Mouse (Mus musculus): Measurements from ENCODE around the gene Myom1. TPM values are rescaled to one million over a fixed set of nuclear protein-coding genes. Genes with fewer than 3 reads are reported as not detected.

The Myom1 gene
- polyA plus RNA-seq, 1 experiment, result 1.5 TPM

- no peaks in the 10 kb centered on the region; the same call in 1 of the 2 replicates for H3K4me1 ChIP-seq (ENCODE audit: control insufficient read depth, insufficient read depth, insufficient read length)
- no peak overlapping the region for H3K27ac ChIP-seq (ENCODE audit: insufficient read depth, low read length)
- no peaks in the 10 kb centered on the region for H3K27me3 ChIP-seq (ENCODE audit: control insufficient read depth, insufficient read depth, low read length)
- WGBS, result 92% methylated on average over 6 of the region's 6 CpGs
- TF ChIP-seq POLR2A (IDR thresholded peaks at IDR 0.05; ENCODE audit: low read depth, low read length), result no peak
- TF ChIP-seq CTCF (IDR thresholded peaks at IDR 0.05; ENCODE audit: extremely low read depth, insufficient read depth, insufficient read length, insufficient replicate concordance), result no peak
- DNase-seq (ENCODE audit: low read depth in 1 of 2, low spot score in 2 of 2), result no peak
- no peaks in the 10 kb centered on the region for H3K36me3 ChIP-seq (ENCODE audit: control insufficient read depth, insufficient read depth, low read length)
- no peak overlapping the region for H3K4me3 ChIP-seq (ENCODE audit: extremely low read depth, insufficient read depth, insufficient read length)
Observed at GRCm38 (mm10) chr17:71013105-71013504, 10.7 kb downstream of the Myom1 start.

GRCm38 (mm10) chr17:71014911-71015310 is 12.5 kb downstream of the Myom1 start:
- Histone ChIP-seq H3K4me3 (ENCODE audit: extremely low read depth, insufficient read depth, insufficient read length) (no peak overlapping the region), H3K27me3 (ENCODE audit: control insufficient read depth, insufficient read depth, low read length) (no peaks in the 10 kb centered on the region), H3K4me1 (ENCODE audit: control insufficient read depth, insufficient read depth, insufficient read length) (no peaks in the 10 kb centered on the region; the same call in 1 of the 2 replicates), H3K27ac (ENCODE audit: insufficient read depth, low read length) (no peak overlapping the region), H3K36me3 (ENCODE audit: control insufficient read depth, insufficient read depth, low read length) (no peaks in the 10 kb centered on the region)
- WGBS, result 42% methylated on average over 5 of the region's 5 CpGs
- TF ChIP-seq CTCF (IDR thresholded peaks at IDR 0.05; ENCODE audit: extremely low read depth, insufficient read depth, insufficient read length, insufficient replicate concordance), result no peak
- no peak for TF ChIP-seq POLR2A (IDR thresholded peaks at IDR 0.05; ENCODE audit: low read depth, low read length)
- no peak for DNase-seq (ENCODE audit: low read depth in 1 of 2, low spot score in 2 of 2)

GRCm38 (mm10) chr17:71017457-71017998 is 15.1 kb downstream of the Myom1 start:
- Histone ChIP-seq H3K4me3 (ENCODE audit: extremely low read depth, insufficient read depth, insufficient read length) (no peak overlapping the region), H3K27me3 (ENCODE audit: control insufficient read depth, insufficient read depth, low read length) (no peaks in the 10 kb centered on the region), H3K36me3 (ENCODE audit: control insufficient read depth, insufficient read depth, low read length) (no peaks in the 10 kb centered on the region), H3K27ac (ENCODE audit: insufficient read depth, low read length) (no peak overlapping the region), H3K4me1 (ENCODE audit: control insufficient read depth, insufficient read depth, insufficient read length) (no peaks in the 10 kb centered on the region; the same call in 1 of the 2 replicates)
- 94% methylated on average over 4 of the region's 4 CpGs for WGBS
- DNase-seq (ENCODE audit: low read depth in 1 of 2, low spot score in 2 of 2), result no peak
- no peak for TF ChIP-seq CTCF (IDR thresholded peaks at IDR 0.05; ENCODE audit: extremely low read depth, insufficient read depth, insufficient read length, insufficient replicate concordance)
- TF ChIP-seq POLR2A (IDR thresholded peaks at IDR 0.05; ENCODE audit: low read depth, low read length), result no peak

- DNase-seq (ENCODE audit: low read depth in 1 of 2, low spot score in 2 of 2), result no peak
- Histone ChIP-seq H3K4me1 (ENCODE audit: control insufficient read depth, insufficient read depth, insufficient read length) (no peaks in the 10 kb centered on the region; the same call in 1 of the 2 replicates), H3K36me3 (ENCODE audit: control insufficient read depth, insufficient read depth, low read length) (no peaks in the 10 kb centered on the region), H3K27me3 (ENCODE audit: control insufficient read depth, insufficient read depth, low read length) (no peaks in the 10 kb centered on the region), H3K4me3 (ENCODE audit: extremely low read depth, insufficient read depth, insufficient read length) (no peak overlapping the region), H3K27ac (ENCODE audit: insufficient read depth, low read length) (no peak overlapping the region)
- WGBS, result 95% methylated on average over 3 of the region's 3 CpGs
- TF ChIP-seq POLR2A (IDR thresholded peaks at IDR 0.05; ENCODE audit: low read depth, low read length), result no peak
- no peak for TF ChIP-seq CTCF (IDR thresholded peaks at IDR 0.05; ENCODE audit: extremely low read depth, insufficient read depth, insufficient read length, insufficient replicate concordance)
Observed at GRCm38 (mm10) chr17:71018151-71018550, 15.7 kb downstream of the Myom1 start.

DNA sequence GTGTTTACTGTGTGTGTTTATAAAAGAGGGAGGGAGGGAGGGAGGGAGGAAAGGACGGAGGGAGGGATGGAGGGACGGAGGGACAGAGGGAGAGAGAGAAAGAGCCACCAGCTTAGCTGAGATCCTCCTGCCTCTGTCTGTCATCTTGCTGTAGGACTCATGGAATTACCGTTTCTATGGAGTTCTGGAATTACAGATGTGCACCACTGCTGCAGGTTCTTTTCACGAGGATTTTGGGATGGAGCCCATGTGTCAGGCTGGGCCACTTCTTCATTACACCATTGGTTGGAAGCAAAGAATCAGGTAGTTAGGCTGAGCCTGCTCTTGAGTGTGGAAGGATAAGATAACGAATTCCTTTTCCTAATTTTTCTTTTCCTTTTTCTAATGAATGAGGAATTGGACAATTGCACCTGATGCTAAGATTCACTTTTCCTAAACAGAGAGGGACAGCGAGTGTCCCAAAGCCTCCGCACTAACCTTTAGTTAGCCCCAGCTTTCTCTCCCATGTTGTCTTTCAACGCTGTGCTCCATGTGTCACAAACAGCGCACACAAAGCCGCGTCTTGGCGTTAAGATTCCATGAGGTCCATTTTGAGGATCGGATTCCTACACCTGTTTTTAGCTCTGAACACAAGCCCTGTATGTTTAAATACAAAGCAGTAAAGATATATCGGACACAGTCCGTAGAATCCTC is 16.3 kb downstream of the Myom1 start:
- no peaks in the 10 kb centered on the region; the same call in 1 of the 2 replicates for H3K4me1 ChIP-seq (ENCODE audit: control insufficient read depth, insufficient read depth, insufficient read length)
- 91% methylated on average over 15 of the region's 15 CpGs for WGBS
- H3K27ac ChIP-seq (ENCODE audit: insufficient read depth, low read length), result no peak overlapping the region
- no peaks in the 10 kb centered on the region for H3K36me3 ChIP-seq (ENCODE audit: control insufficient read depth, insufficient read depth, low read length)
- H3K27me3 ChIP-seq (ENCODE audit: control insufficient read depth, insufficient read depth, low read length), result no peaks in the 10 kb centered on the region
- TF ChIP-seq POLR2A (IDR thresholded peaks at IDR 0.05; ENCODE audit: low read depth, low read length), result no peak
- TF ChIP-seq CTCF (IDR thresholded peaks at IDR 0.05; ENCODE audit: extremely low read depth, insufficient read depth, insufficient read length, insufficient replicate concordance), result no peak
- H3K4me3 ChIP-seq (ENCODE audit: extremely low read depth, insufficient read depth, insufficient read length), result no peak overlapping the region
- no peak for DNase-seq (ENCODE audit: low read depth in 1 of 2, low spot score in 2 of 2)

DNA sequence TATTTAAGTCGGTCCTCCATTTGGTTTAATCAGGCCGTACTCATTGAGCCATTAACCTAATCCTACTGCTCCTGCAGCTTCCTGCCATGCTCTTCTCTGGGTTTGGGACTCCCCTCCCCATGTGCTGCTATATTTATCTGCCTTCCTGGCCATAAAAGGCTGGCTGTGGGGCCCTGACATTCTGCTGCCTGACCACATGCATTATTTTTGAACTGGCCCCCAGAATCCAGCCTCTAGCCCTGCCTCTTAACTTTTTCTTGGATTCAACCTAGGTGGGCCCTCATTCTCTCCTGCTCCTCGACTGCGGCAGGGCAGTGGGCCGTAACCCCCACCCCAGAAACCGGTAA is 16.8 kb downstream of the Myom1 start:
- no peak overlapping the region for H3K4me3 ChIP-seq (ENCODE audit: extremely low read depth, insufficient read depth, insufficient read length)
- DNase-seq (ENCODE audit: low read depth in 1 of 2, low spot score in 2 of 2), result no peak
- no peaks in the 10 kb centered on the region; the same call in 1 of the 2 replicates for H3K4me1 ChIP-seq (ENCODE audit: control insufficient read depth, insufficient read depth, insufficient read length)
- H3K36me3 ChIP-seq (ENCODE audit: control insufficient read depth, insufficient read depth, low read length), result no peaks in the 10 kb centered on the region
- WGBS, result 67% methylated on average over 6 of the region's 6 CpGs
- H3K27me3 ChIP-seq (ENCODE audit: control insufficient read depth, insufficient read depth, low read length), result no peaks in the 10 kb centered on the region
- no peak overlapping the region for H3K27ac ChIP-seq (ENCODE audit: insufficient read depth, low read length)
- TF ChIP-seq CTCF (IDR thresholded peaks at IDR 0.05; ENCODE audit: extremely low read depth, insufficient read depth, insufficient read length, insufficient replicate concordance) (no peak), POLR2A (IDR thresholded peaks at IDR 0.05; ENCODE audit: low read depth, low read length) (no peak)

- Histone ChIP-seq H3K36me3 (ENCODE audit: control insufficient read depth, insufficient read depth, low read length) (no peaks in the 10 kb centered on the region), H3K27ac (ENCODE audit: insufficient read depth, low read length) (no peak overlapping the region), H3K27me3 (ENCODE audit: control insufficient read depth, insufficient read depth, low read length) (no peaks in the 10 kb centered on the region), H3K4me1 (ENCODE audit: control insufficient read depth, insufficient read depth, insufficient read length) (no peaks in the 10 kb centered on the region; the same call in 1 of the 2 replicates), H3K4me3 (ENCODE audit: extremely low read depth, insufficient read depth, insufficient read length) (no peak overlapping the region)
- WGBS, result 87% methylated on average over 9 of the region's 9 CpGs
- TF ChIP-seq CTCF (IDR thresholded peaks at IDR 0.05; ENCODE audit: extremely low read depth, insufficient read depth, insufficient read length, insufficient replicate concordance), result no peak
- no peak for TF ChIP-seq POLR2A (IDR thresholded peaks at IDR 0.05; ENCODE audit: low read depth, low read length)
- DNase-seq (ENCODE audit: low read depth in 1 of 2, low spot score in 2 of 2), result no peak
Observed at GRCm38 (mm10) chr17:71019860-71020259, 17.4 kb downstream of the Myom1 start.

All from spleen, adult 2 months (tissue).